Mouse (Mus musculus): ENCODE data around the gene Gm4340.
"Not testable (repeated sequence)": the region's sequence is repeated elsewhere in the genome, so short reads cannot be mapped to it uniquely, and the experiment has no call there.

Gm4340 gene

GRCm38 (mm10) chr10:104193742-104194141, at the start of gene Gm4340:
TSS of gene Gm4340 (plus strand) at chr10:104194042.
- DNase-seq (ENCODE audit: low read depth): not testable (repeated sequence)

DNA sequence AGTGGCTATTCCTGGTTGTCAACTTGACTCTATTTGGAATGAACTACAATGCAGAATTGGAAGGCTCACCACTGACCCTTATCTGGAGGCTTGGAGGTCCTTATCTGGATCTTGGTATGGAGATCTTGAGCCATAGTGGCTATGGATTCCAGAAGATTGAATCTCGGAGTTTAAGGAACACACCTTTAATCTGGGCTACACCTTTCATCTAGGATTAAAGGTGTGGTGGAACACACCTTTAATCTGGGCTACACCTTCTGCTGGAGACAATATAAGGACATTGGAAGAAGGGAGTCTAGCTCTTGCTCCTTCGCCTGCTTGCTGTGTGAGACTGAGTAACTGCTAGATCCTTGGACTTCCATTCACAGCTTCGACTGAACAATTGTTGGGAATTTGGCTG, 42.6 kb upstream of the Gm4340 start, which contains the start of gene Gm6763:
Gm6763 (plus strand) TSS at position 301 of the 400 bp plus-strand sequence.
- not testable (repeated sequence) for DNase-seq (ENCODE audit: low read depth)

GRCm38 (mm10) chr10:104159706-104160105, 34.1 kb upstream of the Gm4340 start, which contains the start of gene Gm8764:
TSS of gene Gm8764 (plus strand) at chr10:104160006.
- not testable (repeated sequence) for DNase-seq (ENCODE audit: low read depth)

DNA sequence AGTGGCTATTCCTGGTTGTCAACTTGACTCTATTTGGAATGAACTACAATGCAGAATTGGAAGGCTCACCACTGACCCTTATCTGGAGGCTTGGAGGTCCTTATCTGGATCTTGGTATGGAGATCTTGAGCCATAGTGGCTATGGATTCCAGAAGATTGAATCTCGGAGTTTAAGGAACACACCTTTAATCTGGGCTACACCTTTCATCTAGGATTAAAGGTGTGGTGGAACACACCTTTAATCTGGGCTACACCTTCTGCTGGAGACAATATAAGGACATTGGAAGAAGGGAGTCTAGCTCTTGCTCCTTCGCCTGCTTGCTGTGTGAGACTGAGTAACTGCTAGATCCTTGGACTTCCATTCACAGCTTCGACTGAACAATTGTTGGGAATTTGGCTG, 25.6 kb upstream of the Gm4340 start, which contains the start of gene Gm21304:
Gm21304 (plus strand) TSS at position 301 of the 400 bp plus-strand sequence.
- not testable (repeated sequence) for DNase-seq (ENCODE audit: low read depth)

DNA sequence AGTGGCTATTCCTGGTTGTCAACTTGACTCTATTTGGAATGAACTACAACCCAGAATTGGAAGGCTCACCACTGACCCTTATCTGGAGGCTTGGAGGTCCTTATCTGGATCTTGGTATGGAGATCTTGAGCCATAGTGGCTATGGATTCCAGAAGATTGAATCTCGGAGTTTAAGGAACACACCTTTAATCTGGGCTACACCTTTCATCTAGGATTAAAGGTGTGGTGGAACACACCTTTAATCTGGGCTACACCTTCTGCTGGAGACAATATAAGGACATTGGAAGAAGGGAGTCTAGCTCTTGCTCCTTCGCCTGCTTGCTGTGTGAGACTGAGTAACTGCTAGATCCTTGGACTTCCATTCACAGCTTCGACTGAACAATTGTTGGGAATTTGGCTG, 17.1 kb upstream of the Gm4340 start, which contains the start of gene Gm21312:
Gm21312 (plus strand) TSS at position 301 of the 400 bp plus-strand sequence.
- not testable (repeated sequence) for DNase-seq (ENCODE audit: low read depth)

- DNase-seq (ENCODE audit: low read depth): not testable (repeated sequence)
These were observed 8.6 kb upstream of the Gm4340 start, which contains the start of gene Gm20765 for GRCm38 (mm10) chr10:104185233-104185632. TSS of gene Gm20765 (plus strand) at chr10:104185533.

DNA sequence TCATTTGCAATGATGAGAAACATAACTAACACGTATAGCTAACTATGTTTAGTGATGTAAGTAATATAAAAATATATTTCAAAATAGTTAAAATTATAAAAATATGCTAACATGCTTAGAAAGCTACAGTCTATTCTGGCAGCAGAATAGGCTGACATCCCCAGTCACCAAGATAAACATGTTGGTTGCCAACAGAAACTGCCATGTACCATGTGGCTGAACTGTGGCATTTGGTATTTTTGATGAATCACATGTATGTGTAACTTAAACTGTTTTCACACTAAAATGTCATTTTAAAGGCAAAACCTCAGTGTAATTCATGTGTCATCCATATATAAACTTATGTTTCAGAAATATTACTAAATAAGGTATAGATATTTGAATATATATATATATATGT, 15.8 kb downstream of the Gm4340 start:
- no peak for DNase-seq (ENCODE audit: low read depth)

GRCm38 (mm10) chr10:104210268-104210990, 16.6 kb downstream of the Gm4340 start:
- no peak for DNase-seq (ENCODE audit: low read depth)

DNA sequence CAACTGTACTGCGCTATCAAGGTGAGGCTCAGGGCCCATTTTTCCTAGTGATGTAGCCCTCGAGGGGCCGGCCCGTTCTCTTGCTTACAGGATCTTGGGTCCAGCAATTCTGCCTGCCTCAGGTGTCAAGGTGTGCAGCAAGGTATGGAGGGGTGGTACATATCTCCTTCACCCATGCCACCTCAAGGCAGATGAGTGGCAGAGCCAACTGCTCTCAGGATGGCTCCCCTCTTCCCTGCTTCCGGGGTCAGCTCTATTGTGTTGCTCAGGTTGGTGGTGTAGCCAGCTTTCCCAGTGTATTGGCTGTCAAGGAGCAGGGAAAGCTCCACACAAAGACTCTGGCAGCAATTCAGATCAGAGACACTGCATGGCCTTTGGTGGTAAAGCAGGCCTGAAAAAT, 20.7 kb downstream of the Gm4340 start:
- DNase-seq (ENCODE audit: low read depth): no peak

DNA sequence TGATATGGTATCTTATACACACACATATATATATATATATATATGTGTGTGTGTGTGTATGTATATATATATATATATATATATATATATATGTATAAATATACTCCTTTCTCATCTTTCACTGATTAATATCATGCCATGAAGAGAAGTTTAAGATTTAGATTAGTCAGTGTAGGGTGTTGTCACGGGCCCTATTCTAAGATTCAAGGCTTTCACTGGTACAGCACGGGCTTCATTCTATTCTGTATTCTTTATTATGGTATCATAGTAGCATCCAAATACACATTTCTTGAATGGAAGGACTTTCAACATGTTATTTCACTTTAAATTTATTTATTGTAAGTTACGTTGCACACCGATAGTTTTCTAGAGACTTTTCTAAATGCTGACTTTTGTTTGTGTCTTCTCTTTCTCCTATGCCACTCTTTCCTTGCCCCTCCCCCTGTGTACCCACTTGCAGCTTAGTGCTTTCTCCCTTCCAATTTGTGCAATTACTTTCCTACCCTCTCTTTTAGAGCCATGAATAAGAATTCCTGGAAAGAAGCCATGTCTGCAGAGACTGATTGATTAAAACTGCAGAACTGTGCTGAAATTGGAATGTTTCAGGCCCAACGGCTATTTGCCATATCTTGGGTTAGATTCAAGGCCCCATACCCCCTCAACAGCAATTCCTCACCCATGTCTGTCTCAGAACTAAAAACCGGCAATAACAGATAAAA, 26.6 kb downstream of the Gm4340 start:
- DNase-seq (ENCODE audit: low read depth): no peak
